Mouse (Mus musculus) midbrain, embryonic 10.5 days (tissue): ENCODE data around the gene Gmds. TPM values are rescaled to one million over a fixed set of nuclear protein-coding genes. Genes with fewer than 3 reads are reported as not detected.

Experiments used
- DNase-seq: peaks from one replicate; pipeline ENCODE4 v3.0.0-alpha.2; 2017; ENCODE audit warnings: low spot score
- H3K27ac ChIP-seq: fragments of 300-500 bp; sonication (generic); replicated peaks from 2 replicates; pipeline ENCODE4 v1.5.1; 2016; ENCODE audit warnings: mild to moderate bottlenecking
- H3K27me3 ChIP-seq: fragments of 300-500 bp; sonication (generic); 2 replicates; pipeline ENCODE4 v1.6.1; 2016; ENCODE audit warnings: low read depth, mild to moderate bottlenecking; ENCODE audit not compliant: poor library complexity, severe bottlenecking
- H3K36me3 ChIP-seq: fragments of 300-500 bp; sonication (generic); 2 replicates; pipeline ENCODE4 v1.6.1; 2016; ENCODE audit warnings: mild to moderate bottlenecking, moderate library complexity
- H3K4me1 ChIP-seq: fragments of 300-500 bp; sonication (generic); 2 replicates; pipeline ENCODE4 v1.6.1; 2016
- H3K4me3 ChIP-seq: fragments of 300-500 bp; sonication (generic); 2 replicates; pipeline ENCODE4 v1.5.1; 2016; ENCODE audit warnings: mild to moderate bottlenecking, moderate library complexity
- H3K9me3 ChIP-seq: fragments of 300-500 bp; sonication (generic); replicated peaks from 2 replicates; pipeline ENCODE4 v1.6.1; 2016; ENCODE audit warnings: mild to moderate bottlenecking
- WGBS: fragments of 180-500 bp; shearing (Covaris S2); methylation state at CpG from one replicate; pipeline ENCODE4 v1.1.7; 2016; 5-methylcytosine and 5-hydroxymethylcytosine counted together
- polyA plus RNA-seq: library from polyadenylated mRNA; unstranded; fragments of >200 nt; fragmentation: Nextera tagmentation; extraction: Ambion mirVana; gene quantifications from 2 replicates; pipeline ENCODE4 v1.2.1, GENCODE M21; 2016

Gmds gene
- polyA plus RNA-seq, 1 experiment from 2014 or later, result 29.9 TPM

DNA sequence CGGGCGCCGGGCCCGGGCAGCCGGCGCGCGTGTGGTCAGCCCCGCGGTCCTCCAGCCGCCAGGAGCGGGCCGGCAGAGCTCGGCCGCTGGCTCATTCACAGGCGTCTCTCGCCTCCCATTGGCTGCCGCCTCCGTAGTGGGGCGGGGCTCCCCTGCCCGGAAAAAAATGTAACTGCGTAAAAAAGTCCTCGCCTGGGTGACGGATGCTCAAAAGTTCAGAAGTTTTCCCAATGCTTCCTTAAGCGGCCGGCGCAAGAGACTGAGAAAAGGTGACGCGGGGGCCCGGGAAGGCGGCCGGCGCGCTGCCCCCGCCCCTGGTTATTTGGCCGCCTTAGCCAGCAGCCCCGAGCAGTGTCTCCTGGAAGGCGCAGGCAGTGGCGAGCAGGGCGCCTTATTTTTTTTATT lies 532.1 kb downstream of the Gmds start, which contains the start of gene Foxc1:
Gene Foxc1, plus strand, starts transcription at position 206 of the 405 bp plus-strand sequence.
- WGBS, result under 1% methylated on average over 40 of the region's 40 CpGs
- no peaks in the 10 kb centered on the region for H3K36me3 ChIP-seq
- H3K4me3 ChIP-seq, result peak within 1 kb of the TSS; percentile 62
- peak within 1 kb of the TSS; percentile 77 for H3K27ac ChIP-seq
- H3K27me3 ChIP-seq, result peaks cover 100% of the 10 kb centered on the region
- H3K4me1 ChIP-seq, result peaks cover 51% of the 10 kb centered on the region
- H3K9me3 ChIP-seq, result no peaks in the 10 kb centered on the region
- peak; percentile 89 for DNase-seq

DNA sequence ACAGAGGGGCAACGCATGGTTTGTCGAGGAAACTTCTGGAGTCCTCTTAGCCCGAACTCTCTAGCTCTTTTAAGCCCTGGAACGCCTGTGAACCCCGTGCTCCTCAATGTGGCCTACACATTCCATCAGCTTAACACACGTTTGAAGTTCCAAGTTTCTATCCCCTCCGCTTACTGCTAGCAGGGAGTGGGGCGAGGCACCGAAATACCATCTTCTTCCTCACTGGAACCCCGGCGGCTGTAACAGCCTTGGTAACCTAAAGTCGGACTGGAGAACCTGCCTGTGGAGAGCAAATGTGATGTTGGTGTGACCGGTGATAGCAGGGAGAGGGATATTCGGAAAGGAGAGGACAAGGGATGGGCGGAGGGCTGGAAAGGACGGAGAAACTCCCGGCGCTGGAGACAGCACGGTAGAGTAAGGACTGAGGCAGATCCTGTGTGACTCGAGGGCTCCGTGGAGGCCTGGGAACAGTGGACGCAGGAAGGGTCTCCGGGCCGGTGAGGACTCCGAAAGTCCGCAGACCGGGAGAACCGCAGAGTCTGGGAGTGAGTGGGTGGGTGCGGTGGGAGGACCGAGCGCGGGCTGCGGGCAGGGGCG lies 532.6 kb downstream of the Gmds start:
- WGBS, result under 1% methylated on average over 34 of the region's 34 CpGs
- no peaks in the 10 kb centered on the region for H3K9me3 ChIP-seq
- peak overlapping the region; percentile 62 for H3K4me3 ChIP-seq
- H3K27me3 ChIP-seq, result peaks cover 100% of the 10 kb centered on the region
- no peak for DNase-seq
- peaks cover 51% of the 10 kb centered on the region for H3K4me1 ChIP-seq
- H3K27ac ChIP-seq, result no peak overlapping the region; the same call in 1 of the 2 replicates
- no peaks in the 10 kb centered on the region for H3K36me3 ChIP-seq

DNA sequence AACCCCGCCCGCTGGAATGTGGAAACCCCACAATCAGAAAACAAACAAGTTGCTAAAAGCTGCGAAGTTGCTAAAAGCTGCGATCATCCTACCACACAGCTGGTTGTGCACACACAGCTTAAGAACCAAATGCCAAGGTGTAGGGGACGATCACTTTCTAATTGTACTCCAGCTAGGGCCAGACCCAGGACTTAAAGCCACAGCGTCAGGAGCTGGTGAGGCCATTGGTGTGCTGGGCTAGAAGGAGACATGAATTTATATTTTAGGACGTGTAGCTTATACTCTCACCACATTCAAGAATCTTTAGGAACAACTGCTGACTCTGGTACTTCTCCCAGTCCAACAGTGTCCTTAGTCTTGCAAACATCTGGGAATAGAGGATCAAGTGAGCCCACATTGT lies 534.0 kb downstream of the Gmds start:
- no peak for DNase-seq
- Histone ChIP-seq H3K36me3 (no peaks in the 10 kb centered on the region), H3K27ac (no peak overlapping the region), H3K9me3 (no peaks in the 10 kb centered on the region), H3K4me1 (peaks cover 56% of the 10 kb centered on the region), H3K27me3 (peaks cover 100% of the 10 kb centered on the region), H3K4me3 (no peak overlapping the region)
- 2% methylated on average over 7 of the region's 7 CpGs for WGBS

DNA sequence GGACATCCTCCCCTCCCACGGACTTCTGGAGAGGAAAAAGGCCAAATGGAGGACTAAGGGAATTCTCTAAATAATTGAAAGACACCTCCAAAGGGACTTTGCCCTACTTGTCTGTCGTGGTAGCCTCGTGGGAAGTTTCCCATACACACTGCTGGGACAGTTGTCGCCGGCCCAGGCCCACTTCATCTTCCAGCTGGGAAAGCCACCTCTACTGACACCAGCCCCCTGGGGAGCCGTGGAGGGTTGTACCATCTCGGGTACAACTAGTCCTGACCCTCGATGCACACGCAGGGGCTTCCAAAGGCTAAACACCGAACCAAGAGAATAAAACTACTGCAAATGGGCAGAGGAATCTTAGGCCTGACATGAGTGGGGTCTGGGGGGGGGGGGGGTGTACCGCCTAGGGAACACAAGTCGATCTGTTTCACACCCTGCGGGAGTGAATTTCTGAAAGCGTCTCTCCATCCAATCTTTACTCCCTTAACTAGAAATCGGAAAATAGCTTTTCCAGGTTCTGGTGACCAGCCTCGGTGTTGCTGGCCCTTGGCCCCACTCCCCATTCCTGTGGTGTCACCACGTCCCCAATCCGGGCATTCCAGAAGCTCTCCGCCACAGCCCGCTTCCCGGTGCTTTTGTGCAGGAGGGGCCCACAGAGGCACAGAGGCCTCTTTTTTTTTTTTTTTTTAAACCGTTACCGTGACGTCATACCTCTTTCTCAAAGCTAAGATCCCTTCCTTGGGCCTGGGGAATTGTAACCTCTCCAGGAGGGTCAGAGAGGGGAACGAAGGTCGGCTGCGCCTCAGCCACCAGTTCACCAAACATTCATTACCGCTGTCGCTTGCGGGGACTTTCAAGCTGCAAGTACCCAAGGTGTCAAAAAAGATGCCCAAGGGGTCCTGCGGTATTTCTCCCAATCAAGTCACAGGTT lies 535.1 kb downstream of the Gmds start:
- peaks cover 55% of the 10 kb centered on the region for H3K4me1 ChIP-seq
- no peaks in the 10 kb centered on the region for H3K36me3 ChIP-seq
- WGBS, result under 1% methylated on average over 31 of the region's 31 CpGs
- peak overlapping the region; percentile 29 for H3K4me3 ChIP-seq
- H3K9me3 ChIP-seq, result no peaks in the 10 kb centered on the region
- DNase-seq, result peak; percentile 53
- peaks cover 100% of the 10 kb centered on the region for H3K27me3 ChIP-seq
- H3K27ac ChIP-seq, result no peak overlapping the region

DNA sequence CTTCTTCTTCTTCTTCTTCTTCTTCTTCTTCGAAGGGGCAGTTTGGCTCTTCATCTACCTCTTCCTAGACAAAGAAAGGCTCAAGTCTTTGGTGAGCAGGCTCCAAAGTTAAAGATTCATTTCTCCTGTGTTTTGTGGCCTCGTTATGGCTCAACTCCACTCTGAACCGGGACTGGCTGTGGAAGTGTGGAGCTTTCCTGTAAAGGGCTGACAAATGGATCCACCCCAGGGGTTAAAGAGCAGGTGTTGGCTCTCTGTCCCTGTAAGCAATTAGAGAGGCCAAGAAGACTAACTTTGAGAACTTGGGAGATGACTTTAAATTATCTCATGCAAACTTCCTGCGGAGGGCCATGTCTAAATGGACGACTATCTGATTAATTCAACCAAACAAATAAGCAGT lies 536.1 kb downstream of the Gmds start:
- Histone ChIP-seq H3K27ac (no peak overlapping the region), H3K36me3 (no peaks in the 10 kb centered on the region), H3K27me3 (peaks cover 100% of the 10 kb centered on the region), H3K4me1 (peaks cover 45% of the 10 kb centered on the region), H3K9me3 (no peaks in the 10 kb centered on the region), H3K4me3 (no peak overlapping the region)
- DNase-seq, result no peak
- WGBS, result 8% methylated on average over 5 of the region's 5 CpGs

DNA sequence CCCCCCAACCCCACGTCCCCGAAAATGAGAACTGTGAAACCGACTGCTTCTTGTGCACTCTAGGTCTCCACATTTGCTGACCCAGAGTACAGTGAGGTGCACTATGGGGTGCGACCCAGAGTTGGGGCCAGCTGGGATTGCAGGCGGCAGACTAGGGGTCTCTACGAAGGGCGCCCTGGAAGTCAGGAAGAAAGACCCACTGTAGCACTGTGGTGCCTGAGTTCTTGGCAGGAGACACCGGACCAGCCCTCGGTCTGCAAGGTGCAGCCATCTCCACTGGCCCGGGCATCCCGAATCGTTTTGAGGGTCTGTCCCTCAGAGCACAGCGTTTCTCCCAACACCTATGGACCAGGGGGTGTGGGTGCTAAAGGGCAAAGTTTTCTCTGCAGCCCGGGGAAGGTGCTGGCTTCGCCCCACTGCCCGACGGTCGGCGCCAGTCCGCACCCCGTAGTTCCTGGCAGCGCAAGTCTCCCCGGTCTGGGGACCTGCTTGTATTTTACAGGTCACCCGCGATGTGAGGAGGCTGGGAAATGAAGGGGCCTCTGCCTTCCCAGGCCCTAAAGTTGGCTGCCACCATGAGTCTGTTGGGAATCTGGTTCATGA lies 536.7 kb downstream of the Gmds start:
- peak; percentile 36 for DNase-seq
- H3K4me3 ChIP-seq, result peak overlapping the region; percentile 53
- H3K36me3 ChIP-seq, result no peaks in the 10 kb centered on the region
- 3% methylated on average over 25 of the region's 25 CpGs for WGBS
- peaks cover 96% of the 10 kb centered on the region for H3K27me3 ChIP-seq
- no peak overlapping the region for H3K27ac ChIP-seq
- no peaks in the 10 kb centered on the region for H3K9me3 ChIP-seq
- H3K4me1 ChIP-seq, result peaks cover 38% of the 10 kb centered on the region

DNA sequence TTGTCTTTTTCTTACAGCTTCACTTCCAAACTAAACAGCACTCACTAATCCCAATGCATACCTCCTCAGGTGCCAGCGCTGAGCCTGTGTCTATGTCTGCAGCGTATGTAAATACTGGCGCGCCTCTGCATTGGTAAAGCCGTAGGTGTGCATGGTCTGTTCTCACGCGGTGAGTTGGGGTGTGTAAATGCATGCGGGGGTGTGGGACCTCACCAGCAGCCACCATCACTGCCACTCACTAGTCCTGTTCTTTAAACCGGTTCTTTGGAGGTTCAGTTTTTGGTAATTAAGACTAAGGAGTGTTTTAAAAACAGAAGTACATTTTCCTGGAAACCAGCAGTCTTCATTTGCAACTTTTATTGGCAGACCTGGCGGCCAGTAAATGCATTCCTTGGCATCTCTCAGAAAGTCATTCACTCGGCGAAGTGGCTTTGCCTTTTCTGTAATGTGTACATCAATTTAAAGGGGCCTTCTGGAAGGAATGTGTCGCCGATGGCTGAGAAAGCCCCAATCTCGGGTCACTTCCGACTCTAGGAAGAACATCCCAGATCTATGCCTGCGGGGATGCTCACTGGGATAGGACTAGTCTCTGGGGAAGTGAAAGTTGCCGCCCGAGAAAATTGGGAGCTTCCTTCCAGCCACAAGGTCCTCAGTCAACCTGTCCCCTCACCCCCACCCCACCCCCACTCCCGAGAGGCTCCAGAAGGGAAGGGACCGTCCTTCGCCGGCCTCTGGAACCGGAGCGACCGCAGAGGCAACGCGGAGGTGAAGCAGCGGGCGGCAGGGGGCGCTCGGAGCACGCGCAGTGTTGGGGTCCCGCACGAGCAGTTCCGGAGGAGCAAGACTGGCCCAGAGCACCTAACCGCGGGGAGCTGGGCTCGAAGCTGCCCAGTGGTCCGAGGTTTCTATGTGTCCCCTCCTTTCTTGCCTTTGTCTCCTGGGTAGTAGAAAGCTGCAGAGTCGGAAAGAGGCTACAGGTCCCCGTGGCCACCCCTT lies 537.7 kb downstream of the Gmds start:
- DNase-seq, result peak; percentile 90
- peak overlapping the region; percentile 53 for H3K4me3 ChIP-seq
- peaks cover 32% of the 10 kb centered on the region for H3K4me1 ChIP-seq
- no peak overlapping the region for H3K27ac ChIP-seq
- no peaks in the 10 kb centered on the region for H3K36me3 ChIP-seq
- WGBS, result under 1% methylated on average over 43 of the region's 43 CpGs
- H3K27me3 ChIP-seq, result peaks cover 86% of the 10 kb centered on the region
- H3K9me3 ChIP-seq, result no peaks in the 10 kb centered on the region

DNA sequence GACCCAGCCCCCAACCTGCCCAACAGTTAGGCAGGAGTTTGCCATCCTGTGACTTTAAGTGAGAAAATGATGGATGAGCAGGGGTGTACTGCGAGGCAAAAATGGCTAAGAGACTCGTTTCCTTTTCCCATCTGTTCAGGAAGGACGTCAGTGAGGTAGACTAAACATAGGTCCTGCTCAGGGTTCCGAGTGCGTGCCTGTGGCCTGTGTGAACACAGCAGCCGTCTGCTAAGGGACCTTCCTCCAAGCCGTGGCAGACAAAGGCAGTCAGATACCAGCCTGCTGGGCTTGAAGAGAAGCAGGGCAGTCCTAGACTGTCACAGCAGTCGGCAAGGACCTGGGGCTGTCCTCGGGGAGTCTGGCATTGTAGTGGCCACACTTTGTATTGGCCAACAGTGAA lies 540.5 kb downstream of the Gmds start:
- no peak for DNase-seq
- Histone ChIP-seq H3K27ac (no peak overlapping the region), H3K4me3 (no peak overlapping the region), H3K27me3 (peaks cover 69% of the 10 kb centered on the region), H3K4me1 (peaks cover 18% of the 10 kb centered on the region), H3K36me3 (no peaks in the 10 kb centered on the region), H3K9me3 (no peaks in the 10 kb centered on the region)
- WGBS, result 43% methylated on average over 9 of the region's 9 CpGs

DNA sequence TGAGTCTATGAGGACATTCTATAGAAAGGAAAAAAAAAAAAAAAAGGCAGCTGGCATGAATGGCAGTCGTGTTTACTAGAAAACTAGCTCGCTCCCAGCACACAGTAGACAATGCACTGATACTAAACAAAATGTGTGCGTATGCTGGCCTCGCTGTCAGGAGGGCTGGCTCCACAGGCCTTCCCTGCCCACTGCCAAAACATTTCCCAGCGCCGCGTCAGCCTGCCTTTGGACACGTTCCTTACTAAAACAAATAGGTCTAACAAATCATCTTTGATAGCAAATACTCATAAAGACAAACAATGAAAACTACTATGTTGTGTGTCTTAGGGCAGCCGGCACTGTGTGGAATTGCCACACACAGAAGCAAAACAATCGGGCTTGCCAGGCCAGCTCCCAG lies 541.2 kb downstream of the Gmds start:
- H3K27ac ChIP-seq, result no peak overlapping the region
- no peaks in the 10 kb centered on the region for H3K9me3 ChIP-seq
- H3K4me3 ChIP-seq, result no peak overlapping the region
- no peaks in the 10 kb centered on the region for H3K36me3 ChIP-seq
- H3K4me1 ChIP-seq, result peaks cover 17% of the 10 kb centered on the region
- peaks cover 62% of the 10 kb centered on the region for H3K27me3 ChIP-seq
- DNase-seq, result no peak
- WGBS, result 74% methylated on average over 10 of the region's 10 CpGs

DNA sequence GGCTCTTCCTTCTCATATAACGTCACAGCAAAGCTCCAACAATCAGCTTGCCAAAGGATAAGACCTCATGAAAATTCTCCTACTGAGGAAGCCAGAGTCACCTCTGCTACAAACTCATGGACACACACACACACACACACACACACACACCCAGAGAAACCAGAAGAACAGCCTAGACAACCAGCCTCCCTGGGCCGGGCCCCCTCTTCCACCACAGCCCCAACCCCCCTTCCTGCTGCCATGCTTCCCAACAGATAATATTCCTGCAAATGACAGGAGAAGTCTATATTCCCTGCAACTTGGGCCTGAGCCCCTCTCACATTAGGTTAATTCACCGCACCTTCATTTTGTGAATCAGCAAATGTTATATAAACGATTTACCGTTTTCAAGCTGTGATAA lies 545.4 kb downstream of the Gmds start:
- H3K4me1 ChIP-seq, result no peaks in the 10 kb centered on the region
- no peaks in the 10 kb centered on the region for H3K9me3 ChIP-seq
- no peak overlapping the region for H3K4me3 ChIP-seq
- DNase-seq, result no peak
- peaks cover 20% of the 10 kb centered on the region for H3K27me3 ChIP-seq
- 51% methylated on average over 5 of the region's 5 CpGs for WGBS
- H3K27ac ChIP-seq, result no peak overlapping the region
- H3K36me3 ChIP-seq, result no peaks in the 10 kb centered on the region

DNA sequence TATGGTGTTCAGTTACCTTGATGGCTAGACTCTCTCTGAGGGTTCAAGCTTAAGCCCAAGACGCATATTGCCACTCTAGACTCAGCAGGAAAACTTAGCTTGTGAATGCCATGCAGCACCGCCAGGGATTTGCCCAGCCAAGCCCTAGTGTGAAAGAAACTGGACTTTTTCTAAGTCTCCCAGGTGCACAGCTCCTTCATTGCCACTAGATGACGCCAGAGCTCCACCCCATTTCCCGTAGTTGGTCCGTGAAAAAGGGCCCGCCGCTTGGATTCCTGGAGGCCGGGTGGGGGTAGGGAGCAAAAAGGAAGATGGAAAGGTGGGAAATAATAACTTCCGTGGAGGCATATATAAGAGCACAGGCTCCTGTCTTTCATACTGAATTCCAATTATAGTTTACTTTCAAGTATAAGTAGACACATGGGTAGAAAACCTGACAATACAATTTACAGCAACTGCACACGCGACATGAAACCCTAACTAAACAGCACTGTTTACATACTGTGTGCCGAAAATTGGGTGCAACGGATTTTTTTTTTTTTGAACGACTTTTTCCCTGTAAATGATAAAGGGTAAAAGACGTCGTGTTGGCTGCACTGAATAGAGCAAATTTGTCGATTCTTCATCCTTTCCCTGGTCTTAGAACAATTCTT lies 545.9 kb downstream of the Gmds start:
- Histone ChIP-seq H3K4me3 (peak overlapping the region; percentile 18; the same call in 1 of the 2 replicates), H3K27me3 (peaks cover 15% of the 10 kb centered on the region), H3K27ac (no peak overlapping the region), H3K36me3 (no peaks in the 10 kb centered on the region), H3K9me3 (no peaks in the 10 kb centered on the region), H3K4me1 (no peaks in the 10 kb centered on the region)
- 23% methylated on average over 17 of the region's 17 CpGs for WGBS
- peak; percentile 73 for DNase-seq
